Mouse (Mus musculus): ENCODE results near the gene Sos1.

DNA sequence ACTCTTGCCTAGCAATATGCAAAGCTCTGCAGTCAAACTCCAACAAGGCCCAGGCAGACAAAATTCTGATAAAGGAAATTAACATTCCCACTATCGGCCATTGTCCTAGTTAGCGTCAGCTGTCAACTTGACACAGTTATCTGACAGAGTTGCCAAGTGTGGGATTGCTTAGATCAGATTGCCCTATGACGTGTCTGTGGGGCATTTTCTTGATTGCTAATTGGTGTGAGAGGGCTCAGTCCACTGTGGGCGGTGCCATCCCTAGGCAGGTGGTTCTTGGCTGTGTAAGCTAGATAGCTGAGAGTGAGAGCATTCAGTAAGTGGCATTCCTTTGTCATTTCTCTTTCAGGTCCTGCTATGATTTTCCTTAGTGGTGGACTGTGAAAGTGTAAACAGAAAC lies 25.1 kb upstream of the Sos1 start:
- TF ChIP-seq POLR2AphosphoS5 (IDR thresholded peaks at IDR 0.05; ENCODE audit: insufficient replicate concordance, low read depth, low read length) = no peak
- TF ChIP-seq CTCF (IDR thresholded peaks at IDR 0.05; ENCODE audit: low read depth, low read length) = no peak
- TF ChIP-seq GATA1 (IDR thresholded peaks at IDR 0.05; ENCODE audit: borderline replicate concordance, low read length) = no peak
- no peak for TF ChIP-seq GATA2 (IDR thresholded peaks at IDR 0.05; ENCODE audit: borderline replicate concordance, low read depth, low read length)
- no peak for TF ChIP-seq TAL1 (conservative IDR thresholded peaks at IDR 0.05; ENCODE audit: low read depth, low read length)

Measured in G1E (cell line).